Mouse (Mus musculus) spleen, adult 18-20 months (tissue): ENCODE results near the gene Efhc2.

Source experiments
- DNase-seq, 2 experiments: peaks; one replicate each; pipeline ENCODE4 v3.0.0; 2022; ENCODE audit warnings: mixed read lengths in 2 of 2

The Efhc2 gene

DNA sequence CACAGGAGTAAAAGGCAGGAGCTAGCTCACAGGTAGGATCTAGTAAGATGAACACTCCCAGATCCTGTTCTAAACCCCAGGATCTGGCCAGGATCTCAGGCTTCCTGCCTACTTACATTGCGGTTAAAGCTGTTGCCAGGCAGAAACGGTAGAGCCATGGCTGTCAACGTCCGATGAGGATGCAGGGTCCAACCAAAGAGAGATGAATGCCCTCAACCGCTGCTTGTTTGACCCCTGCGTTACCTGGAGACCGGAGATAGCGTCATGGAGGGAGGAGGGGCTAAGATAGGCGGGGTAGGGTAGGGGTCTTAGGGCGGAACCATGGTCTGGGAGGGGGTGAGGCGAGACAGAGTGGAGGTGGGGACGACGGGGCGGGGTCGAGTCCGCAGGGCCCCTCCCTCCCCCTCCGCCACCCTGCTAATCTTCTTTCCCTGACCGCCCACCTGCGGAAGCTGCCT, at the start of gene Efhc2:
TSS of gene Efhc2 (minus strand) at position 243 of the 458 bp plus-strand sequence.
- DNase-seq: peak in 1 of 2 experiments; percentile 4

DNA sequence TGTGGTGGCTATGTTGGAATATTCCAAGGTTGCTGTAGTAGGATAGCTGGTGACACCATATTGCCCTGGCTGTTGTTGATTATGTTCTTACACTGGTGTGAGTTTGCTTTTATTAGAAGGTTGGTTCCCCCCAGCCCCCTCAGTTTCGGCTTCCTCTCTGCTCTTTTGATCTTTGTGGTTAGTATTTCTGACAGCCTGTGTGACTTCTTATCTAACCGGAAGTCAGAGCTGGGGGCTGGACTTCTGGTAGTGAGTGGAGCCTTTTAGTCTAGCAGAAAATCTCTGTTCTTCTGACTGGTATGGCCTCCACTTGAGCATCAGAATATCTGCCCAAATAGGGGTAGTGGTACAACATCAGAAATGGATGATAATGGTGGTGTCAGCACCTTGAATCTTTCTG, 45.9 kb upstream of the Efhc2 start:
- peak in 1 of 2 experiments; percentile 3 for DNase-seq

DNA sequence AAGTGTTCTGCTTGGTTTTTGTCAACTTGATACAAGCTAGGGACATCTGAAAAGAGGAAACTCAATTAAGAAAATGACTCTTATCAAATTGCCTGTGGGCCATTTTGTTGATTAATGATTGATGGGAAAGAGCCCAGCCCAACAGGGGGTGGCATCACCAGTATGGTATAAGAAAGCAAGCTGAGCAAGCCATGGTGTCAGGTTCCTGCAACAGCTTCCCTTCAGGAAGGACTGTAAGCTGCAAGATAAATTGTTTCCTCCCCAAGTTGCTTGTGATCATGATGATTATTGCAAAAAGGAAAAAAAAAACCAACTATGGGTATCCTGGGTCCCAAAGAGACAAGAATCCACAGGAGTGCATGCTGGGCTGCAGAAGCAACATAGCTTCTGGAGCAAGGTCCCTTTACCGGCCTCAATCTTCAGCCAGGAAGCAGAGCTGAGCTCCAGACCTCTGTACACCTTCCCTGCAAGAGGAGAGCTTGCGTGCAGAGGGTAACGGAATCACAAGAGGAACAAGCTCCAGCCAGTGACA, 18.8 kb downstream of the Efhc2 start:
- DNase-seq: no peak

DNA sequence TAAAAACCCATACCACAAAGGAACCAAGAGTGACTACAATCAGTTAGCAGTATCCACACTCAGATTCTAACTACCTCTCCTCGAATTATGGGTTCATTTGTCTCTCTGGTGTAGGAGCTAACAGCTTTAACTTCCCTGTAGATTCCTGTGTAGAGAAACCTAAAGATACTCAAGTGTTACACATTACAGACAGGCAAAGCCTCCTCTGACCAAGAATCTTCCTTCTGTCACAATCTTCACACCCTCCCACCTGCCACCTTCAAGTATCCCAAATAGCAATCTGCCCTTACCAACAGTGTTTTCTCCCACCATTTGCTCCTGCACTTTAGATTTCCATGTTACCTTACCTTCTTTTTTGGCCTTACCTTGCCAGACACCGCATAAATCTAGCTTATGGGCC, 35.3 kb downstream of the Efhc2 start:
- no peak for DNase-seq

DNA sequence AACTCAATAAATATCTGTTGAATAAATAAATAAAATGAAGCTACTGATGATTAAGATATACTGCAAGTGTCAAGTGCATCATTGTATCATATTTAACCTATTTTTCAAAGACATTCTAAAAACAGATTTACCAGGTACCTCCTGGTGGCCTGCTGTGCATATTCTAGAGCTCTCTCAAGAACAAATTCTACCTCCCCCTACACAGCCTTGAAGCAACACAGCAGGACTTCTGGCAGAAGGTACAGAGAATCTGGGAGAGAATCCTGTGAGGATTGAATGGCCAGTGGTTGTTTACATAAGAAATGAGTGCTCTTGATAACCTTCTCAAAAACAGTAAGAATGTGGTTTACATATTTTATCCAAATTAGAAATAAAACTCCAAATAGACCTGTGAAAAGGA, 94.0 kb downstream of the Efhc2 start:
- DNase-seq: no peak

DNA sequence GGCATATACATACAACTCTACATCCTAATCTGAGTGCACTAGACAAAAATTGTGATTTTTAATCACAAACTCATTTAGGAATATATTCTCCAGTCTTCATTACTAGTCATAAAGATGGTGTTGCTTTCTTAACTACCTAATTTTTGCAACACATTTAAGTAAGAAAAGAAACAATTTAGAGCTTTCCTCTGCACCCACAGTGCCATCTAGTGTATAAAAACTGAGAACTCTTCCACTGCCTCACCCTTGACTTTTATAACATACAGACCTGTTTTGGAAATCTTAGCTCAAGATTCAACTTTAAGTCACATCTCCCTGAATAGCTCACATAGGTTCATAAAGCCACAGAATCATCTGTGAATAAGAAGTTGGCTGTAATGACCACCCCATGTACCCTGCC, 101.7 kb downstream of the Efhc2 start:
- DNase-seq: no peak

DNA sequence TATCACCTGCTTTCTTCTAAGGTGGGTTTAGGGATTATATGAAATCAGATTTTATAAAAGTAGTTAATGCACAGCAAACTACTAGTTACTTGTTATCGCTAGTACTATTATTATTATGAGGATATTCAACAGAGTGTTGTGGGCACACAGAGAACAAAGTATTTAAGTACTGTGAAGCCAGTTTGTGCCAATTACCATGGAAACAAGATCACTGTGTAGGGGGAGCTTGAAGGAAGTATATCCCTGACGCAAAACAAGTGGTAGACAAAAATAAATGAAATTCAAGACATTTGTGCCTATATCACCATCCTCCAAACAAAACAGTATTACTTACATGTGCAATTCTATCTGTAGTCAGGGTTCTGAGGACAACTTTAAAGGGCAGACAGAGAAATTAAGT, 105.7 kb downstream of the Efhc2 start:
- DNase-seq: no peak

DNA sequence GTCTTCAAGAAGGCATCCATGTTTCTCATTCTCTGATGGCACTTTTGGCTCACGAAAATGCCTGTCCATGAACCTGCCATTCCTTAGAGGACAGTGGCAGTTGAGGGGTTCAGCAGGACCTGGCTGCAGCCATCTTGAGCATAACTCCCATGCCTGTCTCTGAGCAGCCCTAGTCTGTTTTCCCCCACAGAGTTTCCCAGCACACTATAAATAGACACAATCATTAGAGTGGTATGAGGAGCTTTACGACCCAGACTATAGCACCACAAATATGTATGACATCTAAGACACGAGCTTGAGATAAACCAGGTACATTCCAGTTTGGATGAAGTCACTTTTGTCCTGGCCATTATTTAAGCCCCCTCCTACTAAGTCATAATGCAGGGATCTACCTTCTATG, 143.4 kb downstream of the Efhc2 start:
- DNase-seq: no peak

DNA sequence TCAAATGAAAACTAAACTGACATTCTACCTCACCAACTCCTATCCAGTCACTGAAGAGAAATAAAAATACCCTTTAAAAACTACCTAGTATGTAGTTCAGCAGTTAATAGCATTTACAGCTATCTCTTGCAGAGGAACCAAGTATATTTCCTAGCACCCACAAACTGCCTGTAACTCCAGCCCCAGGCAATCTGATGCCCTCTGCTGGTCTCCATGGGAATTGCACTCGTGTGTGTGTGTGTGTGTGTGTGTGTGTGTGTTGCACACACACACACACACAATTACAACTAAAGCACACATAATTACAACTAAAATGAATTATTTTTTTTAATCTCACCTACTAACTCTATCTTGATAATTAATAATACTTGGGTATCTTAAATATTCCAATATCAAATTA, 153.5 kb downstream of the Efhc2 start:
- no peak for DNase-seq
